Mouse (Mus musculus) right cerebral cortex, postnatal 10 days (tissue): Measurements from ENCODE around the gene Speer3.
"Not testable (repeated sequence)": the region's sequence is repeated elsewhere in the genome, so short reads cannot be mapped to it uniquely, and the experiment has no call there.

Experiments used
- DNase-seq, 2 experiments: peaks; one replicate each; pipeline ENCODE4 v3.0.0; 2021; ENCODE audit warnings: low spot score in 2 of 2

Gene Speer3

DNA sequence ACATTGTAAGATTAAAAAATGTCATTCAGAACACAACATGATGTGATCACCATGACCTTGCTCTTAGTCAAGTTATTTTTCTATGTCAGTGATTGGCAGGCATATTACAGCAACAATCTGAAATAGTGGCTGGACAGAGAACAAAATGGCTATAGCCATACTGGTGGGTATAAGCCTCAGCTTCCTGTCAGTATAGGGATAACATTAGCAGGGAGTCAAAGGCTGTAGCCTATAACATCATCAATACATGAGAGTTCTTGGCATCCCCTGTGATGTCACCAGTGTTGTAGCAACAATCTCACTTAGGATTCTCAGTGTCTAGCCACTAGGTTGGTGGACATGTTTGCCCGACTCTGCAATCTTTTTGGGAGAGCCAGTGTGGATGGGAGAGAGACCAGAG is at the start of gene Speer3:
Gene Speer3 (plus strand): TSS at position 301 of the 400 bp plus-strand sequence.
- DNase-seq = no peak

DNA sequence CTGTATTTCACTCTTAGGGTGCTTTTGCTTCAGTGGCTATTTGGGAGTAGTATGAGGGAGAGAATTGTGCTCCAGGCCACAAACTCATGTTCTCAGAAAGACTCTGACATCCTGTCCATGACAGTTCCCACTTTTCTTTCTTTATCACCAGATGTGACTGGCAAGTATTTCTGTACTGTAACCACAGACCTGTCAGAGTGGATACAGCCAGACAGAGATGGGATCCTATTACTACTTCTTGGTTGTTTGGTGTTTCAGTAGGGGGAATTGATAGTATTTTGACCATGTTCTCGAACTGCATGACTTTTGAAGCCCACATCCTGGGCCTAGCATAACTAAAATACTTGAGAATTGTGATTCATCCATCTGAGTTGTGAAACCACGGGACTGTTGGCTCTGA is 19.1 kb downstream of the Speer3 start:
- DNase-seq = not testable (repeated sequence)

DNA sequence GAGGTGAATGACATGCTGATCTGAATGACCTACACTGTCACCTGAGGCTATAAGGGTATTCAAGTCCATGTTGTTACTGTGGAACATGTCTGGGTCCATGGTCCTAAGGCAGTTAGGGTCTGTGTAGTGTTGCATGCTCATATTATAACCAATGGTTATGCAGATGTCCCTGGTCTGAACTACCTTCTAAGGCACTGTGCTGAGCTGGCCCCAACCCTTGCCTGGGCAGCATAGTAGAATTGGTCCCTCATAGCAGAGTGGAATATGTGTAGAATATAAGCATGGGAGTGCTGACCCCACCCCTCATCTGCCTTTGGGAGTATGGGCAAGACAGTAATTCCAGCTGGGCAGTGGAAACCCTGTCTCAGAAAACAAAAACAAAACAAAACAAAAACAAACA is 33.7 kb downstream of the Speer3 start:
- DNase-seq = no peak

DNA sequence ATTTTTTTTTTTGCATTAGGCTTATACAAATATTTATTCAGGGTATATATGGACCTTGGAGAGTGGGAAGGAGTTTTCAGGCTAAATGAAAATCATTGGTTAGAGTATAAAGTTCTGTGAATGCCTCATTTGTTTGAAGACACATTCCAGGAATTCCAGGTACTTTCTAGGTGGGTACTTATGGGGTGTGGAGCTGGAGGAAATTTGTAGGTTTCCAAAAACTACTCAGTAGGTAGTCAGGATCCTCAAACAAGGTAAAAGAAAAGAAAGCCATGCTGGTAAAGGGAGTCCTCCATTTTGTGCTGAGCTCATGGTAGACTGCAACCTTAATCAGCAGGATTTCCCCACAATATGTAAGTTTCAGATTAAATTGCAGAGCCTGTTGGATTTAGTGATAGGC is 35.3 kb downstream of the Speer3 start:
- DNase-seq = no peak

DNA sequence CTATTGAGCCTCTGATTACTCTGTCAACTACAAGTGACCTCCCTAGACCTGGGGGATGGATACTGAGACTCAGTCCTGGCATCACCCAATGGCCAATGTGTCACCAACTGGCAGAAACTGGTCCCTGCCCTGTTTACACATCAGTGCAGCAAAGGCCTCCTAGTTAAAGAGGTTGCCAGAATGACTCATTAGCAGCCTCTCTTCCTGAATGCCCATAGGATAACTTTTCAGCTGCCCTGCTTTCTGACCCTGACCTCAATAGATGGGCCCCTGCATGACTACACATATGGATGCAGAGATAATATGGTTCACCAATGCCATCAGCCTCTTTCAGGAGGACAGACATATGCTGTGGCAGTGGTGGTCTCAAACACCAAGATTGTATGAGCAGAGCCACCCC is 52.9 kb downstream of the Speer3 start:
- no peak for DNase-seq
